Mouse (Mus musculus) cerebellum, adult 11-12 months (tissue): ENCODE measurements around the gene Aldh3b3.

Source experiments
- DNase-seq: peaks from one replicate; pipeline ENCODE4 v3.0.0; 2022

Gene Aldh3b3

DNA sequence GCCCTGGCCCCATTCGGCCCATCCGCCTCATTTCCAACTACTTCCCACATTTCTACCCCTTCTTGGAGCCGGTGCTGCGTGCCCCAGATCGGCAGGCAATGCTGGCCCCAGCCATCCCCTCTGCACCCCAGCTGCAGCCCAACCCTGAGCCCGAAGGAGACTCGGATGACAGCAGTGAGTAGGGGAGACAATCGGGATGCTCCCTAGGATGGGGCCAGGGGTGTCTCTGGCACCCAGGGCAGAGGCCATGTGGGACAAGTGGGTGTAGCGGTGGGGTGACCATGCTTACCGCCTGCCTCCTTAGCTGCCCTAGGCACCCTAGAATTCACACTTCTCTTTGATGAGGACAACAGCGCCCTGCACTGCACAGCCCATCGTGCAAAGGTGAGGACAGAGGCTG, 45.2 kb downstream of the Aldh3b3 start:
- no peak for DNase-seq

DNA sequence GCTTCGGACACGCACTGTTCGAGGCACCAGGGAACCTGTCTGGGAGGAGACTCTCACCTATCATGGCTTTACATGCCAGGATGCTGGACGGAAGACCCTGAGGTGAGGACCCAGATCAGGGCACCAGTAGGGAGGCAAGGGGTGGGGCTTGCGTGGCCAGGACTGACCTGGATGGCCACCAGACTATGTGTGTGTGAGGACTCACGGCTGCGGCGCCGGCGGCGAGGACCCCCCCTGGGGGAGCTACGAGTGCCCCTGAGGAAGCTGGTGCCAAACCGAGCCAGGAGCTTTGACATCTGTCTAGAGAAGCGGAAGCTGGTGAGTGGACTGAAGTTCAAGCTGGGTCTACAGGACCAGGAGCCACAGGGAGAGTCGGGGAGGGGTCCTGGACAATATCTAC, 45.9 kb downstream of the Aldh3b3 start:
- DNase-seq: no peak

DNA sequence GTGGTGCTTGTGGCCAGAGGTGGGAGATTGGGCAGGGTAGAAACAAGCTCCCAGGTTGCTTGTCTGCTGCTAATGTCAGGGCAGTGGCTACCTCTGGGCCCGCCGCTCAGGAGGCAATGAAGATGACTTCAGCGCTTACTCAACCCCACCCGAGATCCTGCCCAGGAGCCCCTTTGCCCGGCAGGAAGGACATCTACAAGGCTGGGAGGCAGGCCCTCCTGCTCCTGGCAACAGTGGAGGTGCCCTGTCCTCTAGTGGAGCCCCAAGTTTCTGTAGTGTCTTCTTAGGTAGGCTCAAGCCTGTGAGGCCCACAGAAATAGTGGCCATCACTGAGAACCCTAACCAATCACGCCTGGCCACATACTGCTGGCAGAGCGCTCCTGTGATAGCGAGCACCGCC, 46.6 kb downstream of the Aldh3b3 start:
- no peak for DNase-seq

DNA sequence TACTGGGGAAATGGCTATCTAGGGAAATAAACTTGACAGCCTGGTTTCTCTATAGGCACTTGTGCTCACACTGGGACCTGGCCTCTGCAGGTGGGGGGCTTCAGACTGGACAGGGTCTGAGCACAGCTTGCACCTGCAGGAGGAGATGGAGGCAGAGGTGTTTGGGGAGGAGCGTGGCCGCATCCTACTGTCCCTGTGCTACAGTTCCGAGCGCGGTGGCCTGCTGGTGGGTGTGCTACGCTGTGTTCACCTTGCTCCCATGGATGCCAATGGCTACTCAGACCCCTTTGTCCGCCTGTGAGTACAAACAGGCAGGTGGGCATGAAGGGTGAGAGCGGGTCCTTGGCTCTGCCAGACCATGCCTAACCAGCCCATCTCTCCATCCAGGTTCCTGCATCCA, 47.5 kb downstream of the Aldh3b3 start:
- no peak for DNase-seq

DNA sequence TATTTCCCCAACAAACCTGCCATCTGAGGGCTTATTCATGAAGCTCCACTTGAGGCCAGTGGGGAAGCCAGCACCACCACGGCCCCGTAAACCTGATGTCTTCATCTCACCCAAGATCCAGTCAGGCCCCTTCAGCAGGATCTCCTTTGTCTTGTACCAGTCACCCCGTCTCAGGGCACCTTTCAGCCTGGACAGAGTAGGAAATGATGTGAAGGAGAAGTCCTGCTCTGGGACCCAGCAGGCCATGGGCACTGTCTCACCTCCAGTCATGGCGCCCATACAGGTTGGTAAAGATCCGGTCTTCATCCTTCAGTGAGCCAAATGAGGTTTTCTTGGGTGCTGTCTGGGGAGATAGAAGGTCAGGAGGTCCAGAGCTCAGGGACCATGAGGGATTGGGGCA, 52.6 kb downstream of the Aldh3b3 start:
- DNase-seq: peak; percentile 36

DNA sequence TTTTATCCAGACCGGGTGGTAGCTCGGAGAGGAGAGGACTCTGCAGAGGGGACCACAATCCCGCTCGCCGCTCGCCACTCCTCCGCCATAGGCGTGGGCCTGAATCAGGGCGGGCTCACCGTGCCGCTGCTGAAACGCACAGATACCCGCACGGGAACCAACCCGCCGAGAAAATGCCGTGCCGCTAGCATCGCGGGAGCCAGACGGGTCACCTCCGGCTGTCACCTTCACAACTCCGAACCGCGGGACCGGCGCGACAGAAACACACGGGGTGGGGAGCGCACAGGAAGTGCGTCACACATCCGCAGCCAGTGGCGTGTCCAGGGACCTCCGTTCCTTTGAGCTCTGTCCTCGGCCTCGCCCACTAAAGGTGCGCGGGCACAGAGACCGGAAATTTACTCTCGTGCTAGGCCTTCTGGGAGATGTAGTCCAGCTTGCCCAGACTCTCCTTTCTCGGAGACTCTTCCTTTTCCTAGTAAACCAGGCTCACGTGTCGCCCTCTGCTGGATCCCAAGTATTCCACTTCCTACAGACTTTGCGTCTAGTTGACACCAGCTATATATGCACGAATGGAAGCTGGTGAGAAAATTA, 54.1 kb downstream of the Aldh3b3 start, which contains the start of gene Ndufv1:
TSS of gene Ndufv1 (minus strand) at position 375 of the 591 bp plus-strand sequence.
- DNase-seq: peak; percentile 99

DNA sequence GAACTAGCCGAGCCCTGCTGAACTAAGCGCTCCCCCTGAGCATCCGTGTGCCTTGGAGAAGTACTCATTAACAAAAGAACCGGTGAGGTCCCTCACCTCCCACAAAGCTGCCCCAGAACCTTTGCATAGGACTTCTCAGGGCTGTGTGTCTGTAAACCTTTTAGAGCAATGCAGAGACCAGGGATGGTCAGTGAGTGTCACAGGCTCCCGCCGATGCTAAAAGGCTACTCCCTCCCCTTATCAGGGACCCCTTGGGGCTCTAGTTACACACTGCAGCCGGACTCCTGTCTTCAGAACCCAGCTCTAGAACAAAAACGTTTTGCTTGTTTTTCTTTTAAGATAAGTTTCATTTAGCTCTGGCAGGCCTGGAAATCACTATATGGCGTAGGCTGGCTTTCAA, 54.6 kb downstream of the Aldh3b3 start:
- DNase-seq: no peak

DNA sequence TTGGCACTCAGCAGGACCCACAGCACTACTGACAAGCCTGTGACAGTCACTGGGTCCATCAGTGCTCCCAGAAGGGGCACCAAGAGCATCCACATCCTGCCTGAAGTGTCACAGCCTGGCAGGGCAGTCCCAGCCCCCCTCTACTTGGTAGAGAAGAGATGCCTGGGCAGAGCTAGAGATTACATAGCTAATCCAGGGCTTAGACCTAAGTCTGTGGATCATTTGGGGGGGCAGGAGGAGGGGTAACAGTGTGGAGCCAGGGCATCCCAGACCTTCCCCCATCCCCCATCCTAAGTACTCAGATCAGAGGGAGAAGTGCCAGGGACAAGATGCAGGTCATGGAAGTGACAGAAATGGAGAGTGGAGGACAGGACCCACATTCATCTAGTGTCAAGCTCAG, 56.4 kb downstream of the Aldh3b3 start:
- peak; percentile 41 for DNase-seq

DNA sequence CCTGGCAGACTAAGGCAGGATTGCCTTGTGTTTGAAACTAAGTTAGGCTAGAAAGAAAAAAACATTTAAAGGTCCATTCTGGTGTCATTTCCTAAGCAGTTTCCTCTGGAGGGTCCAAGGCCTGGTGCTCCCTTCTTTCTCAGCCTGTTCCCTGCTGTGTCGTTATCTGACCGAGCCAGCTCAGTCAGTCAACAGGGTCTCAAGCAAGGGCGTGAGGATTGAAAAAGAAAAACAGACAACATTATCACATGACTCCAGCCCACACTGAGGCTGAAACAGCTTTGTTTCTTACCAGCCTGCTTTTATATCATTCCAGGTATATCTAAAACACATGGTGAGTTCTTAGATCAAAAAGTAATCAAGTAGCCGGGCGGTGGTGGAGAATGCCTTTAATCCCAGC, 57.2 kb downstream of the Aldh3b3 start:
- DNase-seq: no peak

DNA sequence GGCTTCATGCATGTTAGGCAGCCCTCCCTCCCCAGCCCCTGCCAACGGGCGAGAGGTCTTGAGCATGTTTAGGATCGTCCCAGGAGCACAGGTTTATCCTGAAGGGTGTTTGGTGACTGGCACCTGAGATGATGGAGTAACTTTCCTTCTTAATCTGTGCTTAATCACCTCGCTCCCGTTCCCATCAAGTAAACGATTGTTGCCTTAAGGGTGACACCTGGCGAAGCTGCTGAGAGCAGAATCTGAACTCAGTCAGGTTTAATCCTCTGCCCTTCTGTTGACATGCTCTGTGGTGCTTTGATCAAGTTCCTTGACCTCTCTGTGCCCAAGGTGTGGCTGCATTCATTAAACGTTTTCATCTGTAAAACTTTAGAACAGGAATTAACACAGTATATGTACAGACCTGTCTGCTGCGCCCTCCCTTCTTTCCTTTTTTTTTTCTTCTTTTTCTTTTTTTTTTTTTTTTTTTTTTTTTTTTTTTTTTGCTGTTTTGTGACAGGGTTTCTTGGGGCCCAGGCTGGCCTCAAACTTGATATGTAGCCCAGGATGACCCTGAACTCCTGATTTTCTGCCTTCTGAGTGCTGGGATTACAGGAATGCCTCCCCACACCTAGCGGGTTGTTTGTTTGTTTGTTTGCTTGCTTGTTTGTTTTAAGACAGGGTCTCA, 59.6 kb downstream of the Aldh3b3 start:
- DNase-seq: no peak

DNA sequence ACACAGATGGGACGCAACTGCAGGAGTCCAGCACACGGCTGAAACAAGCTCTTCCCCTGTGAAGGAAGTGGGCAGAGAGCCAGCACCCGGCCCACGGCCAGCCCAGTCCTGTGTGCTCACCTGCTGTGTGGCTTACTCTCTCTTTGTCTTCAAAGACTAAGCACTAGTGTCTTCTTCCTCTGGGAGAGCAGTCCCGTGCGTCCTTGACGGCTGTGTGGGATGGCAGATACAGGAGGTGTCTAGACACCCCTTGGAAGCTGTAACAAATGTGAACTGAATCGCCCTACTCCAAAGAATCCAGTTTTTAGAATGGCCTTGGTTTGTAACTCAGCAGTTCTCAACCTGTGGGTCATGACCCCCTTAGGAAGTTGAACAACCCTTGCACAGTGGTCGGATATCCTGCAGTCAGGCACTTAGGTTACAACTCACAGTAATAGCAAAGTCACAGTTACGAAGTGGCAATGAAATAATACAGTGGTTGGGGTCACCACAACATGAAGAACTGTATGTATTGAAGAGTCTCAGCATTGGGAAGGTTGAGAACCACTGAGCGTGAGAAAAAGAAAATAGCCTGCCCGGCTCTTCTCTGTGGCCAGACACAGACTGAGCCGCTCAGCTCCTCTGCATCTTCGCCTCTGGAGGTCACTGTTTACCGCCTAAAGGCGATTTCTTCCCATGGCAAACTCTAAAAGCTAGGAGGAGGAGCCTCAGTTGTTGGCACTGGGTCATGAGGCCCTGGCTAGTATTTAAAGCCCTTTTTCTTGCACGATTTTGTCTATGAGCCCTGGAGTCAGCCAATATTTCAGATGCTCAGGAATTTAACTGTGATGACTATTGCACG, 60.5 kb downstream of the Aldh3b3 start:
- peak; percentile 88 for DNase-seq
